Mouse (Mus musculus): ENCODE measurements around the gene Ankrd13a.

GRCm38 (mm10) chr5:114809826-114810225 is 35.3 kb downstream of the Ankrd13a start:
- no peak for TF ChIP-seq CTCF (IDR thresholded peaks at IDR 0.05; ENCODE audit: control insufficient read depth, insufficient read depth, low read length)
- TF ChIP-seq POLR2A (IDR thresholded peaks at IDR 0.05; ENCODE audit: borderline replicate concordance, control insufficient read depth, low read depth, low read length) = no peak
